Mouse (Mus musculus) neutrophil, adult 5-6 weeks (primary cell): ENCODE measurements around the gene Pth1r. TPM values are rescaled to one million over a fixed set of nuclear protein-coding genes. Genes with fewer than 3 reads are reported as not detected.
"Not testable (repeated sequence)": the region's sequence is repeated elsewhere in the genome, so short reads cannot be mapped to it uniquely, and the experiment has no call there.

ENCODE experiments used
- ATAC-seq: fragments of 151-379, 151-347 bp; 2 replicates; pipeline ENCODE4 v1.8.0; 2017; ENCODE audit warnings: mild to moderate bottlenecking, moderate TSS enrichment; ENCODE audit not compliant: insufficient number of reproducible peaks, poor library complexity, low FRiP score, severe bottlenecking; ENCODE audit errors: extremely low read depth
- total RNA-seq: library from RNA; stranded (forward); fragments of 200-1000 nt; gene quantifications from 2 replicates; pipeline ENCODE4 v1.2.3, GENCODE M21; 2017

The Pth1r gene
- total RNA-seq, 1 experiment from 2014 or later = not detected

- no peak for ATAC-seq
Measured at GRCm38 (mm10) chr9:110687846-110688245, 59.1 kb downstream of the Pth1r start.

DNA sequence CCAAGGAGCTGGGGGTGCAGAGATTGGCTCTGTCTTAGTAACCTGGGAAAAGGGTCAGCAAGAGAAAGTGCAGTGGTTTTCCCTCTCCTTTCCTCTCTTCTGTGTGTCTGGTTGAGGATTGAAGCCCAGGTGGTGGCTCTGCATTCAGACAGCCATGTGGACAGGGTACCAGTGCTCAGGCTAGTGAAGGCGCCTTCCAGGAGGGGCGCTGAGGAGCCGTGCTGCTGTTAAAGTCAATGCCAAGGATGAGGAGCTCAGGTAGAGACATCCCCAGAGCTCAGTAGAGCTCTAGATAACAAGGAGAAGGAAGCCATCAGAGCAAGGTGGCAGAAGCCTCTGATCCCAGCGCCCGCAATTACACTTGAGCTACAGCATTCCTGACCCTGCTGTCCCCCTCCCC, 59.9 kb downstream of the Pth1r start:
- ATAC-seq = no peak

DNA sequence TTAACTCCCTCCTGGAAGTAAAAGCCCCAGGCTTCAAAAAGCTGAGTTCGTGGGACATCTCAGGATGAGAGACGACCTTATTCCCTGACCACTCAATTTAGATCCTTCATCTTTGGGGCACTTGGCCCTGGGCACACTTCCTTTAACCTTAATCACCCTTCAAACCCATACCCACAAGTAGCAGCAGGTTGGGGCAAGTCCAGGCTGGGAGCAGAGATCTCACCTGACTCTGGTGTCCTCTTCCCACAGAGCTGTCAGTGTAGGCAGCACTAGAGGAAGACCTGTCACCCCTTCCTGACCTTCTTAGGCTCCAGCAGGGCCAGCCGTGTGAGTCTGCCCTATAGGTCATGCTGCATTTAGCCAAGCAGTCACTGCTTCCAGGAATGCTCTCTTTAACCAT, 60.5 kb downstream of the Pth1r start:
- no peak for ATAC-seq

DNA sequence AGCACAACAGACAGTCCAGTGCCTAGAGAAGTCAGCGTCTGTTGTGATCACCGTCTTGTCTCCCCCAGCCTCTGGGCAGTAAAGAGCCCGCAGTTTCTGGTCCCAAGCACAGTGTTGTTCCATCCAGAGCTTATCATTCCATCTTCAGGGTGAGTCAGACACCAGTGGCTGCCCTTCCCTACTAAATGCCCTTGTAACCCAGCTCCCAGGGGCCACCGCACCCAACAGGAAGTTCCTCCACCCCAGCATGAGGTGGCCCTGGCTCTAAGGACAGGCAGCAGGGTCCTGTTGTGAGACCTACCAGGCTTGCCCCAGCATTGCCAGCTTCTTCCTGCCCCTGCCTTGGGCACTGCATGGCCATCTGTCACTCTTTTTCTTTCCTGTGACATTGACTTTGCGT, 61.4 kb downstream of the Pth1r start:
- peak; percentile 13; the same call in 1 of the 2 replicates for ATAC-seq

- ATAC-seq = no peak
Measured at GRCm38 (mm10) chr9:110685187-110685586, 61.8 kb downstream of the Pth1r start.

DNA sequence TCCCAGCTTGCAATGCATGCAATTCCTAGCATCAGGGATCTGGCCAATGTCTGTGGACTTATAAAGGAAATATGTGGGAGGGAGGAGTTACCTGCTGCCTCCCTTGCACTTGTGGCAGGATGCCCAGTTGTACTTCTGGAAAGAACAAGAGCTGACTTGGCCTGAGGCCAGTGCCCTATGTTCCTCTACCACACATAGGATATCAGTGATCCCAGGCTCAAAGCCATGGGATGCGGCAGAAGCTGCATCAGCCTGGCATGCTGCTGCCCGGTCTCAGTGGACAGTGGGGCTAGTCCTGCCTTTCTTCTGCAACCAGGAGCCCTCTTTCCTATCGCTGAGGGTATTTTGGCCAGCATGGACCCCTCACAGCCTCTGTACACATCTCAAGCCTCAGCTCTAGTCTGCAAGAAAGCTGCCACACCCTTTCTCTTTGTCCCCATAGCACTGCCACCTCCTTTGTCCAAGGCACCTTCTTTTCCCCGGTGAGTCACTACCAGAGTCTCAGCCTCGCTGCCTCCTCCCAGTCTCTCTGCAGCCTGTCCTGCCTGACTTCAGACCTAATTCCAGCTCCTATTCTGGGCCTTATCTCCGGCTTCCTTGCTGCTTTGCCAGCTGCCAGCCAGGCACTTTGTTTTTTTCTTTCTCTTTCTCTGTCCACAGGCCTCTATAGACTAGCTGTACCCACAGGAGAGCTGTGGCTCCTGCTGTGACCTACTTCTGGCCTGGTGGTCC, 62.7 kb downstream of the Pth1r start:
- no peak for ATAC-seq

- ATAC-seq = no peak
Measured at GRCm38 (mm10) chr9:110683574-110684099, 63.3 kb downstream of the Pth1r start.

DNA sequence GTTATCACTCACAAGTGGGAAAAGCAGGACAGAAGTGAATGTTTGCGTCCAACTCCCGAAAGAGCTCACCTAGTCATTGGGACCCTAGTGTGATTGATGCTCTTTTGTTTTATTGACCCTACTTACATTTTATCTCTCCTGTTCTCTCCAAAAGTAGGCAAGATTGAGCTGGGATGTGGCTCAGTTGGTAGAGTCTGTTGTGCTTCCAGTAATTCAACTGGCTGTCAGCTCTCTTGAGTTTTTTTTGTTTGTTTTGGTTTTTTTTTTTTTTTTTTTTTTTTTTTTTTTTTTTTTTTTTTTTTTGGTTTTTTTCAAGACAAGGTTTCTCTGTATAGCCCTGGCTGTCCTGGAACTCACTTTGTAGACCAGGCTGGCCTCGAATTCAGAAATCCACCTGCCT, 64.2 kb downstream of the Pth1r start:
- ATAC-seq = not testable (repeated sequence)

DNA sequence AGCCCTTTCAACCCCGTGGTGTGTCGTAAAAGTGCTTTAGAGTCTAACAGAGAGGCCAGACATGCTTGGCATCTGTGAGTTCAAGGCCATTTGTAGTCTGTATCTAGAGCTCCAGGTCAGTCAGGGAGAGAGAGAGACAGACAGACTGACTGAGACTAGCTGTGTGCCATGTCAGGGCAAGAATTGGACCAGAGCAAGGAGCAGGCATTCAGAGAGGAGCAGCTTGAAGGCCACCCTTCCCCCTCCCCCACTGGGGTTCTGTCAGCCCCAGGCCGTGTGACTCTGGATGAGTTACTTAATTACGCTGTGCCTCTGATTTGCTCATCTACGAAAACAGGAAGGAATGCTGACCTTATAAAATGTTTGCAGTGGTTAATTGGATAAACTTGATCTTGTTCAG, 64.7 kb downstream of the Pth1r start:
- ATAC-seq = no peak

DNA sequence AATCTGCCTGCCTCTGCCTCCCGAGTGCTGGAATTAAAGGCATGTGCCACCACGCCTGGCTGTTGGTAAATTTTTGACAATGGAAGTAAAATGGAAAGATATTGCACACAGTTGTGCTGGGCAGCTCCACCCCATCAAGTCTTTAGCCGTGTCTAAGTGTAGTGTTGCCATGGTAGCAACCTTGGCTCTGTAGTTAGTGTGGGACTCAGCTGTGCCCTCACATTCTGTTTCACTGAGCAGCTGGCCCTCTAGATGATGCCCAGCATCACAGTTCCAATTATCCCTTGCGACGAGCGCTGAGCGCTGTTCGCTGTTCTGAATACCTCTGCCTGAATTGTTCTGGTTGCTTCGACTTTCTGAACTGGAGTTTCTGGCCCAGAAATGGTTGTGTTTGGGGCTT, 65.1 kb downstream of the Pth1r start:
- ATAC-seq = no peak

- ATAC-seq = peak; percentile 17; the same call in 1 of the 2 replicates
Measured at GRCm38 (mm10) chr9:110680736-110681507, 66.0 kb downstream of the Pth1r start.

DNA sequence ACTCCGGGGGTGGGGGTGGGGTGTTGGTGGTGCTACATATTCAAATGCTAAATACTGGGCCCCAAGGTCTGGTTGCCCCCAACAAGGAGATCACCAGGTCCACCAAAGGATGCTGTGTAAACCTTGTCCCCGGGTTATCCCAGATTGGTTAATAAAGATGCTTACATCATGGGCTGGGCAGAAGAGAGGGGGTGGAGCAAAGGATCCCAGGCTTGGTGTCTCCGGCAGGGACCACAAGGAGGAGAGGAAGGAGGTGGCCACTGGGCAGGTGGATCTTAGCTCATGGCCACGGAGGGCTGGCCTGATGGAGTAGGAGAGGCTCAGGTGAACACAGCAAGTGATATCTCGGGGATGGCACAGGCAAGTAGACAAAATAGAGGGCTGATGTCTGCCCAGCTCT, 68.1 kb downstream of the Pth1r start:
- no peak for ATAC-seq

GRCm38 (mm10) chr9:110676492-110676911, 70.4 kb downstream of the Pth1r start:
- peak; percentile 87 for ATAC-seq

DNA sequence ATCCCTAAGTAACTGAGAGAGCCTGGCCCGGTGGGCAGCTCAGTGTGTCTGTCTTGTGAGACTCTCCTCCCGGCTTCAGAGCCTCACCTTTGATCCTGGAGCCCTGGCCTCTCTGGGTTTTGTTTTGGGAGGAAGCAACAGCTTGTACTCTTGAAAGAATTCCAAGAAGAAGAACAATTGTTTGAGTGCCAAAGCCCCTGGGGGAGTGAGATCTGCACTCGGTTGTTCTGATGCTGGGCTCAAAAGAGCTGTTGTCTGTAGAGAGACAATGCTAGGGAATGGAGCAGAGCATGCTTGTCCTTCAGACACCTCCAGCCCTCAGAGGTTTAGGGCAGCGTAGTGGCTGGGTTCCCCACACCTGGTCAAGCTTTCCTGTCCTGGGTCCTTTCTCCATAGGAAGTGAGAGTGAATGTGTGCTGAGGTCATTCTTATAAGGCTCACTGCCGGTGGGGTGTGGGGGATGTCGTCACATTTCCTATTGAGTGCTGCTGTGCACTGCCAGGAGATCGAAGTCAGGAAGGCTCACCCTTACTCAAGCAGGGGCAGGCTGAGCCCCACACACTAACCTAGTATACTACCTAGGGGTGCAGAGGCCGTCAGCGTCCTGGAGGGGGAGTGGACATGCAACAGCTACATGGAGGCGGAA, 73.7 kb downstream of the Pth1r start:
- no peak for ATAC-seq

DNA sequence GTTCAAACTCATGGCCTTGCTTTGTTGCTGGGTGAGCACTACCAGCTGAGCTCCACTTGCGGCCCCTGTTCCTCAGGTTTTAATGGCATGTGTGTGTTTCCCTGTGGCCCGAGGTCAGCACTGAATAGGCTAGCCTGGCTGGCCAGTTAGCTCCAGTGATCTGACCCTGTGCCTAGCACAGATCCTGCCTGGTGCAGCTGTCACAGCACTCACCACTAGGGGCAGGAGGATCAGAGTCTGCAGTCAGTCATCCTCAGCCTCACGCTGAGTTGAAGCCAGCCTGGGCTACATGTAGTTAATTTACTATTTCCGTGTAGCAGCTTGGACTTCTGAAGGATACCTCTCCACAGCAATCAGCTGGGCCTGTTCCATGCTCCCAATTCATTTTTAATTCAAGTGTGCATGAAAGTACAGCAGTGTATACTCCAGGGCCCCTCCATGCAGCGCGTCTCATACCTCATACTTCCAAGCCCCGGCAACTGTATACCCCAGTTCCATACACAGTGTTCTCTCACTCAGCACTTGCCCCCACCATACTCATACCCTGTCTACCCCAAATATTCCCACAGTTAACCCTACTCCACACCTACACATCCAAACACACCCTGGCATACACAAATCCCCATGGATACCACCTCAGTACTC, 74.4 kb downstream of the Pth1r start:
- ATAC-seq = no peak
